Mouse (Mus musculus): ENCODE data around the gene Chd9. TPM values are rescaled to one million over a fixed set of nuclear protein-coding genes. Genes with fewer than 3 reads are reported as not detected.

The Chd9 gene
- polyA plus RNA-seq (2012; rRNA removed): 200 and 339 TPM in 2 replicates

- 5% methylated on average over 38 of the region's 39 CpGs for WGBS
- H3K36me3 ChIP-seq (ENCODE audit: control insufficient read depth, insufficient read depth, low read length): no peaks in the 10 kb centered on the region
- H3K27ac ChIP-seq (ENCODE audit: insufficient read depth, low read depth, low read length): peak within 1 kb of the TSS; percentile 81
- H3K4me1 ChIP-seq (ENCODE audit: control insufficient read depth, insufficient read depth, insufficient read length, low read length): peaks cover 31% of the 10 kb centered on the region
- H3K27me3 ChIP-seq (ENCODE audit: control insufficient read depth, insufficient read depth, low read length): no peaks in the 10 kb centered on the region
- peak; percentile 96 for TF ChIP-seq CTCF (IDR thresholded peaks at IDR 0.05; ENCODE audit: extremely low read depth, insufficient read length, insufficient replicate concordance, low read depth, low read length)
- peak; percentile 38; the same call in 1 of the 2 replicates for TF ChIP-seq POLR2A (IDR thresholded peaks at IDR 0.05; ENCODE audit: low read depth, low read length)
- H3K4me3 ChIP-seq (ENCODE audit: low read depth, low read length): peak within 1 kb of the TSS; percentile 71
Measured at GRCm38 (mm10) chr8:90828181-90828986, at the start of gene Chd9. TSS of gene Chd9 (plus strand) at chr8:90828352.

GRCm38 (mm10) chr8:90791616-90792015 lies 36.5 kb upstream of the Chd9 start:
- no peaks in the 10 kb centered on the region for H3K27me3 ChIP-seq (ENCODE audit: control insufficient read depth, insufficient read depth, low read length)
- peaks cover 5% of the 10 kb centered on the region; the same call in 1 of the 2 replicates for H3K4me1 ChIP-seq (ENCODE audit: control insufficient read depth, insufficient read depth, insufficient read length, low read length)
- no peaks in the 10 kb centered on the region for H3K36me3 ChIP-seq (ENCODE audit: control insufficient read depth, insufficient read depth, low read length)
- TF ChIP-seq CTCF (IDR thresholded peaks at IDR 0.05; ENCODE audit: extremely low read depth, insufficient read length, insufficient replicate concordance, low read depth, low read length) (no peak), POLR2A (IDR thresholded peaks at IDR 0.05; ENCODE audit: low read depth, low read length) (no peak)
- H3K27ac ChIP-seq (ENCODE audit: insufficient read depth, low read depth, low read length): no peak overlapping the region
- no peak overlapping the region for H3K4me3 ChIP-seq (ENCODE audit: low read depth, low read length)
- 96% methylated on average over 1 of the region's 1 CpGs for WGBS

DNA sequence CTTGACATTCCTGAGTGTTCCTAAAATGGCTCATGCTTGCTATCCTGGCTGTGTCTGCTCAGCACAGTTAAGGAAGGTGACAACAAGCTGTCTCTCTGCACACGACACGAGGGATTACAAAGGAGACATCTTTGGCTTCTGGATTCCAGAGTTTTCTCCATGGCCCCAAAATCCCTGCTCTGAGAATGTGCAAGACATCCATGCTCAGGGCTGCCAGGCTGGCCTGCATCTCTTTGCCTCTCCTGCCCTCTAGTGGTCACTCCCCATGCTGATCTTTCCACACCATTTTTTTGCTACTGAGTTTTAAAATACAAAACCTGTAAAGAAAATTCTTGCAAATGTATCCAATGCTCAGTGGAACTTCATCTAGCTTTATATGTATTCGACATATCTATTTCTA lies 34.4 kb upstream of the Chd9 start:
- H3K36me3 ChIP-seq (ENCODE audit: control insufficient read depth, insufficient read depth, low read length): no peaks in the 10 kb centered on the region
- H3K4me1 ChIP-seq (ENCODE audit: control insufficient read depth, insufficient read depth, insufficient read length, low read length): peaks cover 5% of the 10 kb centered on the region; the same call in 1 of the 2 replicates
- 9% methylated on average over 3 of the region's 3 CpGs for WGBS
- no peaks in the 10 kb centered on the region for H3K27me3 ChIP-seq (ENCODE audit: control insufficient read depth, insufficient read depth, low read length)
- H3K27ac ChIP-seq (ENCODE audit: insufficient read depth, low read depth, low read length): no peak overlapping the region
- TF ChIP-seq POLR2A (IDR thresholded peaks at IDR 0.05; ENCODE audit: low read depth, low read length) (no peak), CTCF (IDR thresholded peaks at IDR 0.05; ENCODE audit: extremely low read depth, insufficient read length, insufficient replicate concordance, low read depth, low read length) (peak; percentile 91)
- no peak overlapping the region for H3K4me3 ChIP-seq (ENCODE audit: low read depth, low read length)

DNA sequence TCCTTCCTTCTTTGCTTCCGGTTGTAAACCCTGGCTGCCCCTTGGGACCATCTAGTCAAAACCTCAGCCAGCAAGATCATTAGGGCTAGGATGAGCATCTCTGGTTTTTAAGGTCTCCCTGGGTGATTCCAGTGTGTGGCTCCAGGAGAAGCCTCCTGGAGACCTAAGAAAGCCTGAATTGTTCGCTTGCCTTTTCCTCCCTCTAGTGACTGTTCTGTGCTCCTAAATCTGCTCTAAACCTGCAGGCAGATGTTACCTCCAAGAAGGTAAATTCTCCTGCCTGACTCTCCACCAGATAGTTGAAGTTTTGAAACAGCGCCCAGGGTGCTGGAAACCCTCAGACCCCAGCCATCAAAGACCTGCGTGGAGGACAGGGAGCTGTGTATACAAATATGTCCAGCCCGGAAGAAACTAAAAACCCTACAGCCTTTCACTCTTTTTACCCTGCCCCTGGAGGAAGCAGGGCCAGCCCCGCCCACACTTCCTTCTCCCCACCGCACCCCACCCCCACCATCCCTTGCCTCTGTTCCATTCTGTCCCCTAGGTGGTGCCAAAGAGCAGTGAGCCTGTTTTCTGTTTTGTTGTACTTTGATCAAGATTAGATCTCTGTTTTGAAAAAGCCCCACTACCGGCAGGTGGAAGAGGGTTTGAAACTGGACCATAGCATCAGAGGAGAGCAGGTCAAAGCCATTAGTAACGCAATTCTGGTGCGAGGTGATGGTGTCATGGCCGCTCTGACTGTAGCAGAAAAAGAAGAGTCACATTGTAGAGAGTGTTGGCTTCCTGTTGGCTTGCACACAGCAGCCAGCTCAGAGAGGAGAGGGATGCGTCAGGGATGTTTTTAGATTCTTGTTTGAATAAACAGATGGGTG lies 32.9 kb upstream of the Chd9 start:
- no peak for TF ChIP-seq POLR2A (IDR thresholded peaks at IDR 0.05; ENCODE audit: low read depth, low read length)
- peak; percentile 86; the same call in 1 of the 2 replicates for TF ChIP-seq CTCF (IDR thresholded peaks at IDR 0.05; ENCODE audit: extremely low read depth, insufficient read length, insufficient replicate concordance, low read depth, low read length)
- WGBS: 11% methylated on average over 12 of the region's 12 CpGs
- H3K36me3 ChIP-seq (ENCODE audit: control insufficient read depth, insufficient read depth, low read length): no peaks in the 10 kb centered on the region
- H3K4me3 ChIP-seq (ENCODE audit: low read depth, low read length): peak overlapping the region; percentile 49
- H3K27me3 ChIP-seq (ENCODE audit: control insufficient read depth, insufficient read depth, low read length): no peaks in the 10 kb centered on the region
- H3K4me1 ChIP-seq (ENCODE audit: control insufficient read depth, insufficient read depth, insufficient read length, low read length): peaks cover 5% of the 10 kb centered on the region; the same call in 1 of the 2 replicates
- H3K27ac ChIP-seq (ENCODE audit: insufficient read depth, low read depth, low read length): 0 out of 2 replicates have a peak overlapping the region, but pooled peaks have one; percentile 11

- H3K36me3 ChIP-seq (ENCODE audit: control insufficient read depth, insufficient read depth, low read length): no peaks in the 10 kb centered on the region
- TF ChIP-seq CTCF (IDR thresholded peaks at IDR 0.05; ENCODE audit: extremely low read depth, insufficient read length, insufficient replicate concordance, low read depth, low read length) (no peak), POLR2A (IDR thresholded peaks at IDR 0.05; ENCODE audit: low read depth, low read length) (no peak)
- H3K27me3 ChIP-seq (ENCODE audit: control insufficient read depth, insufficient read depth, low read length): no peaks in the 10 kb centered on the region
- WGBS: 68% methylated on average over 5 of the region's 5 CpGs
- H3K4me1 ChIP-seq (ENCODE audit: control insufficient read depth, insufficient read depth, insufficient read length, low read length): peaks cover 5% of the 10 kb centered on the region; the same call in 1 of the 2 replicates
- no peak overlapping the region for H3K4me3 ChIP-seq (ENCODE audit: low read depth, low read length)
- H3K27ac ChIP-seq (ENCODE audit: insufficient read depth, low read depth, low read length): no peak overlapping the region
Measured at GRCm38 (mm10) chr8:90799473-90799872, 28.7 kb upstream of the Chd9 start.

- no peaks in the 10 kb centered on the region for H3K4me1 ChIP-seq (ENCODE audit: control insufficient read depth, insufficient read depth, insufficient read length, low read length)
- WGBS: 91% methylated on average over 10 of the region's 10 CpGs
- H3K27ac ChIP-seq (ENCODE audit: insufficient read depth, low read depth, low read length): no peak overlapping the region
- H3K27me3 ChIP-seq (ENCODE audit: control insufficient read depth, insufficient read depth, low read length): no peaks in the 10 kb centered on the region
- no peak overlapping the region for H3K4me3 ChIP-seq (ENCODE audit: low read depth, low read length)
- TF ChIP-seq CTCF (IDR thresholded peaks at IDR 0.05; ENCODE audit: extremely low read depth, insufficient read length, insufficient replicate concordance, low read depth, low read length) (peak; percentile 14; the same call in 1 of the 2 replicates), POLR2A (IDR thresholded peaks at IDR 0.05; ENCODE audit: low read depth, low read length) (no peak)
- no peaks in the 10 kb centered on the region for H3K36me3 ChIP-seq (ENCODE audit: control insufficient read depth, insufficient read depth, low read length)
Measured at GRCm38 (mm10) chr8:90813602-90814320, 14.4 kb upstream of the Chd9 start.

All from small intestine, adult 2 months (tissue).